Mouse (Mus musculus) cortical plate, adult 2 months (tissue): ENCODE results near the gene Cdca3.

Experiments
- CTCF ChIP-seq: fragments of 200-500 bp; IDR thresholded peaks from 2 replicates; pipeline ENCODE4 v1.5.1; 2011; ENCODE audit warnings: mild to moderate bottlenecking, control low read depth, low read length; ENCODE audit not compliant: insufficient read depth; ENCODE audit errors: extremely low read depth
- POLR2A ChIP-seq: fragments of 200-500 bp; IDR thresholded peaks from 2 replicates; pipeline ENCODE4 v1.6.1; 2011; ENCODE audit warnings: mild to moderate bottlenecking, low read length, control low read depth; ENCODE audit not compliant: insufficient read depth; ENCODE audit errors: extremely low read depth

GRCm38 (mm10) chr6:124786756-124787420 lies 42.5 kb upstream of the Cdca3 start:
- TF ChIP-seq CTCF (no peak), POLR2A (no peak)
